Mouse (Mus musculus): ENCODE results near the gene Nckap5.

Nckap5 gene

GRCm38 (mm10) chr1:125949076-125949475 is 881.5 kb downstream of the Nckap5 start:
- ATAC-seq (ENCODE audit: insufficient number of reproducible peaks, low FRiP score, low TSS enrichment): no peak

- ATAC-seq (ENCODE audit: insufficient number of reproducible peaks, low FRiP score, low TSS enrichment): no peak
Observed at GRCm38 (mm10) chr1:125945136-125945535, 885.5 kb downstream of the Nckap5 start.

- no peak for ATAC-seq (ENCODE audit: insufficient number of reproducible peaks, low FRiP score, low TSS enrichment)
Observed at GRCm38 (mm10) chr1:125943305-125943704, 887.3 kb downstream of the Nckap5 start.

- ATAC-seq (ENCODE audit: insufficient number of reproducible peaks, low FRiP score, low TSS enrichment): no peak
Observed at GRCm38 (mm10) chr1:125925486-125925885, 905.1 kb downstream of the Nckap5 start.

- ATAC-seq (ENCODE audit: insufficient number of reproducible peaks, low FRiP score, low TSS enrichment): no peak
Observed at GRCm38 (mm10) chr1:125923062-125923461, 907.5 kb downstream of the Nckap5 start.

- no peak for ATAC-seq (ENCODE audit: insufficient number of reproducible peaks, low FRiP score, low TSS enrichment)
Observed at GRCm38 (mm10) chr1:125920696-125921095, 909.9 kb downstream of the Nckap5 start.

- no peak for ATAC-seq (ENCODE audit: insufficient number of reproducible peaks, low FRiP score, low TSS enrichment)
Observed at GRCm38 (mm10) chr1:125912601-125913600, 917.7 kb downstream of the Nckap5 start, which contains the start of gene Lypd1. Gene Lypd1, minus strand, starts transcription at chr1:125913101.

- 0 out of 2 replicates have a peak, but pooled peaks have one; percentile 22 for ATAC-seq (ENCODE audit: insufficient number of reproducible peaks, low FRiP score, low TSS enrichment)
Observed at GRCm38 (mm10) chr1:125911901-125912445, 918.6 kb downstream of the Nckap5 start.

GRCm38 (mm10) chr1:125911337-125911900 is 919.2 kb downstream of the Nckap5 start:
- no peak; the same call in 1 of the 2 replicates for ATAC-seq (ENCODE audit: insufficient number of reproducible peaks, low FRiP score, low TSS enrichment)

- ATAC-seq (ENCODE audit: insufficient number of reproducible peaks, low FRiP score, low TSS enrichment): no peak
Observed at GRCm38 (mm10) chr1:125910871-125911265, 919.7 kb downstream of the Nckap5 start.

GRCm38 (mm10) chr1:125910211-125910870 is 920.3 kb downstream of the Nckap5 start:
- ATAC-seq (ENCODE audit: insufficient number of reproducible peaks, low FRiP score, low TSS enrichment): no peak

- no peak for ATAC-seq (ENCODE audit: insufficient number of reproducible peaks, low FRiP score, low TSS enrichment)
Observed at GRCm38 (mm10) chr1:125893158-125893557, 937.4 kb downstream of the Nckap5 start.

GRCm38 (mm10) chr1:125870056-125870455 is 960.5 kb downstream of the Nckap5 start:
- no peak for ATAC-seq (ENCODE audit: insufficient number of reproducible peaks, low FRiP score, low TSS enrichment)

All from cerebellum, adult (tissue).